Mouse (Mus musculus): Measurements from ENCODE around the gene Dpp3. TPM values are rescaled to one million over a fixed set of nuclear protein-coding genes. Genes with fewer than 3 reads are reported as not detected.

The Dpp3 gene
- polyA plus RNA-seq, 1 experiment from 2014 or later, result 108 TPM

Other genes with a start within 250 kb of the Dpp3 start
- gene Gm960, start 229.6 kb downstream of the Dpp3 start, polyA plus RNA-seq (2015; fragmentation: Nextera tagmentation; extraction: Ambion mirVana), result 2.0 and 3.4 TPM in 2 replicates
- gene Sptbn2, start 217.1 kb downstream of the Dpp3 start, polyA plus RNA-seq (2015; fragmentation: Nextera tagmentation; extraction: Ambion mirVana), result 2.7 and 2.9 TPM in 2 replicates
- 75.2 and 75.5 TPM in 2 replicates for gene Rbm4b, start 171.8 kb downstream of the Dpp3 start, polyA plus RNA-seq (2015; fragmentation: Nextera tagmentation; extraction: Ambion mirVana)
- 66.1 and 67.6 TPM in 2 replicates for gene Rbm4, start 134.4 kb downstream of the Dpp3 start, polyA plus RNA-seq (2015; fragmentation: Nextera tagmentation; extraction: Ambion mirVana)
- 38.2 and 40.3 TPM in 2 replicates for gene Gm21992, start 116.7 kb downstream of the Dpp3 start, polyA plus RNA-seq (2015; fragmentation: Nextera tagmentation; extraction: Ambion mirVana)
- 97.3 and 103 TPM in 2 replicates for gene Rbm14, start 116.7 kb downstream of the Dpp3 start, polyA plus RNA-seq (2015; fragmentation: Nextera tagmentation; extraction: Ambion mirVana)
- 59.3 and 64.5 TPM in 2 replicates for gene Ccs, start 89.0 kb downstream of the Dpp3 start, polyA plus RNA-seq (2015; fragmentation: Nextera tagmentation; extraction: Ambion mirVana)
- gene Ccdc87, start 88.9 kb downstream of the Dpp3 start, polyA plus RNA-seq (2015; fragmentation: Nextera tagmentation; extraction: Ambion mirVana), result not detected in 2 replicates
- 48.2 and 58.1 TPM in 2 replicates for gene Ctsf, start 73.2 kb downstream of the Dpp3 start, polyA plus RNA-seq (2015; fragmentation: Nextera tagmentation; extraction: Ambion mirVana)
- gene Actn3, start 50.4 kb downstream of the Dpp3 start, polyA plus RNA-seq (2015; fragmentation: Nextera tagmentation; extraction: Ambion mirVana), result 10.6 and 12.0 TPM in 2 replicates
- gene Zdhhc24, start 49.6 kb downstream of the Dpp3 start, polyA plus RNA-seq (2015; fragmentation: Nextera tagmentation; extraction: Ambion mirVana), result 10.8 and 12.0 TPM in 2 replicates
- gene Bbs1, start 21.7 kb downstream of the Dpp3 start, polyA plus RNA-seq (2015; fragmentation: Nextera tagmentation; extraction: Ambion mirVana), result 5.2 and 6.7 TPM in 2 replicates
- 2.9 and 3.0 TPM in 2 replicates for gene Peli3, start 14.8 kb upstream of the Dpp3 start, polyA plus RNA-seq (2015; fragmentation: Nextera tagmentation; extraction: Ambion mirVana)
- gene Mrpl11, start 33.9 kb upstream of the Dpp3 start, polyA plus RNA-seq (2015; fragmentation: Nextera tagmentation; extraction: Ambion mirVana), result 108 and 125 TPM in 2 replicates
- gene Npas4, start 62.0 kb upstream of the Dpp3 start, polyA plus RNA-seq (2015; fragmentation: Nextera tagmentation; extraction: Ambion mirVana), result 0.18 TPM in 1 of 2 replicates, not detected in the other
- 6.0 and 7.0 TPM in 2 replicates for gene Slc29a2, start 95.6 kb upstream of the Dpp3 start, polyA plus RNA-seq (2015; fragmentation: Nextera tagmentation; extraction: Ambion mirVana)
- 51.0 and 51.7 TPM in 2 replicates for gene B4gat1, start 110.5 kb upstream of the Dpp3 start, polyA plus RNA-seq (2015; fragmentation: Nextera tagmentation; extraction: Ambion mirVana)
- 2.1 and 2.3 TPM in 2 replicates for gene AC124502.3, start 110.6 kb upstream of the Dpp3 start, polyA plus RNA-seq (2015; fragmentation: Nextera tagmentation; extraction: Ambion mirVana)
- 44.0 and 51.6 TPM in 2 replicates for gene Brms1, start 113.1 kb upstream of the Dpp3 start, polyA plus RNA-seq (2015; fragmentation: Nextera tagmentation; extraction: Ambion mirVana)
- 3.0 and 4.2 TPM in 2 replicates for gene Rin1, start 122.2 kb upstream of the Dpp3 start, polyA plus RNA-seq (2015; fragmentation: Nextera tagmentation; extraction: Ambion mirVana)
- 50.3 and 74.1 TPM in 2 replicates for gene Cd248, start 139.8 kb upstream of the Dpp3 start, polyA plus RNA-seq (2015; fragmentation: Nextera tagmentation; extraction: Ambion mirVana)
- gene Tmem151a, start 157.2 kb upstream of the Dpp3 start, polyA plus RNA-seq (2015; fragmentation: Nextera tagmentation; extraction: Ambion mirVana), result 1.3 and 1.8 TPM in 2 replicates
- gene Yif1a, start 160.3 kb upstream of the Dpp3 start, polyA plus RNA-seq (2015; fragmentation: Nextera tagmentation; extraction: Ambion mirVana), result 99.8 and 101 TPM in 2 replicates
- 13.3 and 15.1 TPM in 2 replicates for gene Cnih2, start 170.2 kb upstream of the Dpp3 start, polyA plus RNA-seq (2015; fragmentation: Nextera tagmentation; extraction: Ambion mirVana)
- 268 and 290 TPM in 2 replicates for gene Rab1b, start 178.8 kb upstream of the Dpp3 start, polyA plus RNA-seq (2015; fragmentation: Nextera tagmentation; extraction: Ambion mirVana)
- gene Klc2, start 190.3 kb upstream of the Dpp3 start, polyA plus RNA-seq (2015; fragmentation: Nextera tagmentation; extraction: Ambion mirVana), result 27.5 and 27.8 TPM in 2 replicates

Measured in kidney, embryonic 15.5 days (tissue).